Mouse (Mus musculus) stomach, postnatal 0 days (tissue): Measurements from ENCODE around the gene Abr.

Experiments
- CTCF ChIP-seq: IDR thresholded peaks from 2 replicates; pipeline ENCODE4 v1.5.1; 2016; ENCODE audit warnings: antibody characterized with exemption, low read depth, mild to moderate bottlenecking, moderate library complexity
- EP300 ChIP-seq: optimal IDR thresholded peaks from 2 replicates; pipeline ENCODE3; 2016; ENCODE audit warnings: antibody characterized with exemption

DNA sequence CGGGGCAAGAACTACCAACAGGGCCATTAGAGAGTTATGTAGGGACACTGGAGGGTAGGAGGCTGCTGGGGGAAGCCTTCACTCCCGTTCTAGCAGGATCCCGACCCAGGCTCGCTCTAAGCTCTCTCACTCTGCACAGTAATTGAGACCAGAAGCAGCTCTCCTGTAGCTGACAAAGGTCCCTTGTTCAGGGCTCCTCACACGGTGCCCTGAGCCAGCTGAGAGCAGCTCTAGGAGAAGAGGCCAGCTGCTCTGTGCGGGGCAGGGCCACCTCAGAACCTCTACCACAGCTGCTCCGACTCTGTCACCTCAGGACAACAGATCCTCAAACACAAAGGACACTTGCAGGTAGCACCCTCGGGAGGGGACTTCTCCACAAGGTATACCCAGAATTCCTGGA is 176.7 kb downstream of the Abr start:
- TF ChIP-seq CTCF (no peak), EP300 (no peak)
